Mouse (Mus musculus): Measurements from ENCODE around the gene Gm5485. TPM values are rescaled to one million over a fixed set of nuclear protein-coding genes. Genes with fewer than 3 reads are reported as not detected.

The Gm5485 gene
- polyA plus RNA-seq, 1 experiment from 2014 or later = not detected

DNA sequence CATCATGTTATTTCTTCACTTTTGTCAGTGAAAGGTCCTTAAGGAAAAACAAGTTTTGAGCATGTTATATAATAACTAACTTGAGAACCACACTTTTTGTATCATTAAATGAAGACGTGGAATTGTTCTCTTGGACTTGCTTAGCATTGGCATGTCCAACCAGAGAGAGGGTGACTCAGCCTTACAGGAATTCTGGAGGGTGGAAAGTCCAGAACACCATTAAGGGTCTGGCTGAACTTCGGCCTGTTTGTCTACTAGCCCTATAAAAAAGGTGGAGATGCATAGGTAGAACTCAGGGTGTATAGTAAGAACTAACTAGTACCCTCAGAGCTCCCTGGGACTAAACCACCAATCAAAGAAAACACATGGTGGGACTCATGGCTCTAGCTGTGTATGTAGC, 16.9 kb downstream of the Gm5485 start:
- WGBS = 86% methylated on average over 2 of the region's 2 CpGs
- Histone ChIP-seq H3K36me3 (ENCODE audit: control insufficient read depth, insufficient read depth, low read length) (no peaks in the 10 kb centered on the region), H3K9me3 (ENCODE audit: control insufficient read depth, low read length) (no peaks in the 10 kb centered on the region), H3K27ac (replicated peaks; ENCODE audit: low read depth, low read length) (no peak overlapping the region), H3K4me2 (ENCODE audit: low read length) (no peak overlapping the region), H3K4me1 (ENCODE audit: control insufficient read depth, insufficient read depth, low read length) (no peaks in the 10 kb centered on the region), H3K4me3 (replicated peaks; ENCODE audit: low read depth, low read length) (no peak overlapping the region), H3K27me3 (ENCODE audit: control insufficient read depth, insufficient read depth, low read length) (no peaks in the 10 kb centered on the region), H3K9ac (replicated peaks; ENCODE audit: low read length) (no peak overlapping the region)
- no peak for ATAC-seq (ENCODE audit: low FRiP score, low TSS enrichment)
- DNase-seq = no peak

GRCm38 (mm10) chr16:48386982-48387381, 25.2 kb downstream of the Gm5485 start:
- DNase-seq (no peak), ATAC-seq (ENCODE audit: low FRiP score, low TSS enrichment) (no peak)
- H3K36me3 ChIP-seq (ENCODE audit: control insufficient read depth, insufficient read depth, low read length) = no peaks in the 10 kb centered on the region
- H3K4me2 ChIP-seq (ENCODE audit: low read length) = no peak overlapping the region
- H3K9ac ChIP-seq (replicated peaks; ENCODE audit: low read length) = no peak overlapping the region
- WGBS = 87% methylated on average over 2 of the region's 2 CpGs
- H3K9me3 ChIP-seq (ENCODE audit: control insufficient read depth, low read length) = no peaks in the 10 kb centered on the region
- no peaks in the 10 kb centered on the region for H3K27me3 ChIP-seq (ENCODE audit: control insufficient read depth, insufficient read depth, low read length)
- H3K4me3 ChIP-seq (replicated peaks; ENCODE audit: low read depth, low read length) = no peak overlapping the region
- no peaks in the 10 kb centered on the region for H3K4me1 ChIP-seq (ENCODE audit: control insufficient read depth, insufficient read depth, low read length)
- no peak overlapping the region for H3K27ac ChIP-seq (replicated peaks; ENCODE audit: low read depth, low read length)

DNA sequence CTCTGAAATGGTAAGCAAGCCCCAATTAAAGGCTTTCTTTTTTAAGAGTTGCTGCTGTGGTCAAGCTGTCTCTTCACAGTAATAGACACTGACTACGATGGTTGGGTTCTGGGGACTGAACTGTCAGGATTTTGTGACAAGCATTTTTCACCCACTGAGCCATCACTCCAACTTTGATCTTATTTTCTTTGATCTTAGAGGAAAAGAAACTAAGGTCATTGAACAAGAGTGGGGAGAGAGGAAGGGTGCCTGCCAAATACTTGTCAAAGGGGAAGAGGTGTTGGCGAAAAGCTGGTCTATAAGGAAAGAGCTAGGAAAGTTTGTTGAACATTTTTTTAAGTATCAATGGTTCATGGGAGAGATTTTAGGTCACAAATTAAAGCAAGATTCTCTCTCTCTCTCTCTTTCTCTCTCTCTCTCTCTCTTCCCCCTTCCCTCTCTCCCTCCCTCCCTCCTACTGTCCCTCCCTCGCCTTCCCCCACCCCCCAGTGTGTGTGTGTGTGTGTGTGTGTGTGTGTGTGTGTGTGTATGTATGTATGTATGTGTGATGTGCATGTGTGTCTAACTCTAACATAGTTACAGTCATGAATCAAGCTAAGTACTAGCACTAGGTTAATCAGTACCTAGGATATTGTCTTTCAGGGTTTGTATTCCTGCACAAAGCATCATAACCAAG, 28.5 kb downstream of the Gm5485 start:
- Histone ChIP-seq H3K9ac (replicated peaks; ENCODE audit: low read length) (no peak overlapping the region), H3K36me3 (ENCODE audit: control insufficient read depth, insufficient read depth, low read length) (no peaks in the 10 kb centered on the region), H3K4me2 (ENCODE audit: low read length) (no peak overlapping the region), H3K4me3 (replicated peaks; ENCODE audit: low read depth, low read length) (no peak overlapping the region), H3K27me3 (ENCODE audit: control insufficient read depth, insufficient read depth, low read length) (no peaks in the 10 kb centered on the region), H3K9me3 (ENCODE audit: control insufficient read depth, low read length) (no peaks in the 10 kb centered on the region), H3K4me1 (ENCODE audit: control insufficient read depth, insufficient read depth, low read length) (no peaks in the 10 kb centered on the region), H3K27ac (replicated peaks; ENCODE audit: low read depth, low read length) (no peak overlapping the region)
- no peak for DNase-seq
- 72% methylated on average over 3 of the region's 3 CpGs for WGBS
- ATAC-seq (ENCODE audit: low FRiP score, low TSS enrichment) = no peak

DNA sequence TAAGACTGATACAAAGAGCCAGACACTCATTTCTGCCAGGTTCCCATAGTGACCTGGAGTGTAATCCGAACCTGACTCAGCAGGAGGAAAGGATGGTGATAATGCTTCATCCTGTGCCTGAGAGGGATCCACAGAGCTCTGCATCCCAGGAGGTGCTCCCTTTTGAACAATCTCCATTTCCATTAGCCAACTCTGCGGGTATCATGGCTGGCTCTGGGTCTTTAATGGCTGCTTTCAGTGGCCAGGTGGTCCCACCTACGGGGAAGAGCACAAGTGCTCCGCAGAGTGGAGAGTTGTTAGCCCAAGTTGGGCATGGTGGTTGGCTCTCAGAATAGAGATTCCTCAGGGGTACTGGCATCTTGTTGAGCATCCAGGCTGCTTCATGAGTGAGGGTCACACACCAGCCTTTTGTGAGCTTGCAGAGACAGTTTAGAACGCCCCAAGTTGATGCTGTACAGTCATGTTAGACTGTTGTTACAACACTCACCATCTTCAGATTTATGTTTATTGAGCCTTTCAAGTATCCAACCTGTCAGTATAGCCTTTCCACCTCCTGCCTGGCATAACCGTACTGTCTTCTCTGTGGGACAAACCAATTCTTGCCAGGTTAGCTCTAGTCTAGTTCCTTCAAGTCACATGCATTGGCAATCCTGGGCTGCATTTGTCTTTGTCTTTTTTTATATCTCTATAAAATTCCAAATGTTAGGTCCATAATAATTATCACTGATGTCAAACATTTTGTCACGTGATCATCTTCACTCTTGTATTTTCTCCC, 38.3 kb downstream of the Gm5485 start:
- Histone ChIP-seq H3K9ac (replicated peaks; ENCODE audit: low read length) (no peak overlapping the region), H3K27ac (replicated peaks; ENCODE audit: low read depth, low read length) (no peak overlapping the region), H3K9me3 (ENCODE audit: control insufficient read depth, low read length) (no peaks in the 10 kb centered on the region), H3K4me3 (replicated peaks; ENCODE audit: low read depth, low read length) (no peak overlapping the region), H3K27me3 (ENCODE audit: control insufficient read depth, insufficient read depth, low read length) (no peaks in the 10 kb centered on the region), H3K4me1 (ENCODE audit: control insufficient read depth, insufficient read depth, low read length) (no peaks in the 10 kb centered on the region), H3K4me2 (ENCODE audit: low read length) (no peak overlapping the region), H3K36me3 (ENCODE audit: control insufficient read depth, insufficient read depth, low read length) (no peaks in the 10 kb centered on the region)
- 75% methylated on average over 7 of the region's 7 CpGs for WGBS
- no peak for DNase-seq
- no peak for ATAC-seq (ENCODE audit: low FRiP score, low TSS enrichment)

GRCm38 (mm10) chr16:48372461-48372860, 39.8 kb downstream of the Gm5485 start:
- ATAC-seq (ENCODE audit: low FRiP score, low TSS enrichment) = no peak
- no peaks in the 10 kb centered on the region for H3K4me1 ChIP-seq (ENCODE audit: control insufficient read depth, insufficient read depth, low read length)
- H3K4me2 ChIP-seq (ENCODE audit: low read length) = no peak overlapping the region
- H3K36me3 ChIP-seq (ENCODE audit: control insufficient read depth, insufficient read depth, low read length) = no peaks in the 10 kb centered on the region
- H3K9me3 ChIP-seq (ENCODE audit: control insufficient read depth, low read length) = no peaks in the 10 kb centered on the region
- no peaks in the 10 kb centered on the region for H3K27me3 ChIP-seq (ENCODE audit: control insufficient read depth, insufficient read depth, low read length)
- no peak for DNase-seq
- no peak overlapping the region for H3K27ac ChIP-seq (replicated peaks; ENCODE audit: low read depth, low read length)
- 89% methylated on average over 6 of the region's 6 CpGs for WGBS
- no peak overlapping the region for H3K9ac ChIP-seq (replicated peaks; ENCODE audit: low read length)
- H3K4me3 ChIP-seq (replicated peaks; ENCODE audit: low read depth, low read length) = no peak overlapping the region

GRCm38 (mm10) chr16:48368096-48368495, 44.1 kb downstream of the Gm5485 start:
- Histone ChIP-seq H3K4me2 (ENCODE audit: low read length) (no peak overlapping the region), H3K4me3 (replicated peaks; ENCODE audit: low read depth, low read length) (no peak overlapping the region), H3K4me1 (ENCODE audit: control insufficient read depth, insufficient read depth, low read length) (no peaks in the 10 kb centered on the region), H3K27ac (replicated peaks; ENCODE audit: low read depth, low read length) (no peak overlapping the region), H3K9ac (replicated peaks; ENCODE audit: low read length) (no peak overlapping the region), H3K27me3 (ENCODE audit: control insufficient read depth, insufficient read depth, low read length) (no peaks in the 10 kb centered on the region), H3K9me3 (ENCODE audit: control insufficient read depth, low read length) (no peaks in the 10 kb centered on the region), H3K36me3 (ENCODE audit: control insufficient read depth, insufficient read depth, low read length) (no peaks in the 10 kb centered on the region)
- DNase-seq = no peak
- 97% methylated on average over 2 of the region's 2 CpGs for WGBS
- 0 out of 2 replicates have a peak, but pooled peaks have one; percentile 21 for ATAC-seq (ENCODE audit: low FRiP score, low TSS enrichment)

- DNase-seq = no peak
- H3K36me3 ChIP-seq (ENCODE audit: control insufficient read depth, insufficient read depth, low read length) = no peaks in the 10 kb centered on the region
- H3K27ac ChIP-seq (replicated peaks; ENCODE audit: low read depth, low read length) = no peak overlapping the region
- no peaks in the 10 kb centered on the region for H3K27me3 ChIP-seq (ENCODE audit: control insufficient read depth, insufficient read depth, low read length)
- ATAC-seq (ENCODE audit: low FRiP score, low TSS enrichment) = no peak
- no peaks in the 10 kb centered on the region for H3K9me3 ChIP-seq (ENCODE audit: control insufficient read depth, low read length)
- no peaks in the 10 kb centered on the region for H3K4me1 ChIP-seq (ENCODE audit: control insufficient read depth, insufficient read depth, low read length)
- 91% methylated on average over 5 of the region's 5 CpGs for WGBS
- H3K9ac ChIP-seq (replicated peaks; ENCODE audit: low read length) = no peak overlapping the region
- H3K4me2 ChIP-seq (ENCODE audit: low read length) = no peak overlapping the region
- no peak overlapping the region for H3K4me3 ChIP-seq (replicated peaks; ENCODE audit: low read depth, low read length)
Observed at GRCm38 (mm10) chr16:48366801-48367200, 45.4 kb downstream of the Gm5485 start.

- 78% methylated on average over 12 of the region's 12 CpGs for WGBS
- Histone ChIP-seq H3K27ac (replicated peaks; ENCODE audit: low read depth, low read length) (no peak overlapping the region), H3K36me3 (ENCODE audit: control insufficient read depth, insufficient read depth, low read length) (no peaks in the 10 kb centered on the region), H3K27me3 (ENCODE audit: control insufficient read depth, insufficient read depth, low read length) (no peaks in the 10 kb centered on the region), H3K4me1 (ENCODE audit: control insufficient read depth, insufficient read depth, low read length) (no peaks in the 10 kb centered on the region), H3K4me3 (replicated peaks; ENCODE audit: low read depth, low read length) (no peak overlapping the region), H3K9me3 (ENCODE audit: control insufficient read depth, low read length) (peaks cover 3% of the 10 kb centered on the region; the same call in 1 of the 2 replicates), H3K4me2 (ENCODE audit: low read length) (no peak overlapping the region), H3K9ac (replicated peaks; ENCODE audit: low read length) (no peak overlapping the region)
- ATAC-seq (ENCODE audit: low FRiP score, low TSS enrichment) = no peak
- no peak for DNase-seq
Observed at GRCm38 (mm10) chr16:48360887-48361286, 51.3 kb downstream of the Gm5485 start.

DNA sequence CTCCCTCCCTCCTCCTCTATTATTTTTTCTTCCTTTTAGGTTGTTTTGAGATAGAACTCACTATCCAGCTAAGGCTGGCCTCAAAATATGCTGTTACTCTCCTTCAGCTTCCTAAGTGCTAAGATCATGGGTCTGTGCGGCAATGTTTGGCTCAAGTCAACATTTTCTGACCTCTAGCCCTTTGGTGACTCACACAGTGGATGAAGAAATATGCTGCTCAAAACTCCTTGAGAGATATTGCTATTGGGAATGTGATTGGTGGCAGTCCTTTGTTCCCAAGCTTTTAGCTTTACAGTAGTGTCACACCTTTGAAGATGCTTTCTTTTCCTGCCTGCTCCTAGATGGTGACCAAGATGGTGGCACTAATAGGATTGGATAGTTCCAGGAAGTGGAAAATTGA, 55.8 kb downstream of the Gm5485 start:
- Histone ChIP-seq H3K4me3 (replicated peaks; ENCODE audit: low read depth, low read length) (no peak overlapping the region), H3K27me3 (ENCODE audit: control insufficient read depth, insufficient read depth, low read length) (no peaks in the 10 kb centered on the region), H3K9me3 (ENCODE audit: control insufficient read depth, low read length) (peaks cover 3% of the 10 kb centered on the region; the same call in 1 of the 2 replicates), H3K4me2 (ENCODE audit: low read length) (no peak overlapping the region), H3K9ac (replicated peaks; ENCODE audit: low read length) (no peak overlapping the region), H3K27ac (replicated peaks; ENCODE audit: low read depth, low read length) (no peak overlapping the region), H3K36me3 (ENCODE audit: control insufficient read depth, insufficient read depth, low read length) (no peaks in the 10 kb centered on the region), H3K4me1 (ENCODE audit: control insufficient read depth, insufficient read depth, low read length) (no peaks in the 10 kb centered on the region)
- WGBS = 97% methylated on average over 1 of the region's 1 CpGs
- DNase-seq = no peak
- ATAC-seq (ENCODE audit: low FRiP score, low TSS enrichment) = no peak
